Mouse (Mus musculus) layer of hippocampus, postnatal 36 days (tissue): ENCODE data around the gene Pfkm. TPM values are rescaled to one million over a fixed set of nuclear protein-coding genes. Genes with fewer than 3 reads are reported as not detected.

Experiments
- DNase-seq, 2 experiments: peaks; one replicate each; pipeline ENCODE4 v3.0.0; 2022
- total RNA-seq, 2 experiments: library from RNA; stranded (reverse); gene quantifications; 2 replicates each; pipeline ENCODE4 v1.2.3; 2021

The Pfkm gene
- total RNA-seq, 2 experiments from 2014 or later = 305 to 384 TPM

- DNase-seq = no peak
Observed at GRCm38 (mm10) chr15:98140809-98141208, 48.4 kb downstream of the Pfkm start.

GRCm38 (mm10) chr15:98142515-98142914 lies 50.1 kb downstream of the Pfkm start:
- DNase-seq = no peak

- no peak for DNase-seq
Observed at GRCm38 (mm10) chr15:98144861-98145507, 52.6 kb downstream of the Pfkm start.

- peak; percentile 90 to 93 for DNase-seq
Observed at GRCm38 (mm10) chr15:98145559-98146181, 53.3 kb downstream of the Pfkm start.

GRCm38 (mm10) chr15:98148356-98148755 lies 56.0 kb downstream of the Pfkm start:
- no peak for DNase-seq

- no peak for DNase-seq
Observed at GRCm38 (mm10) chr15:98149166-98149602, 56.8 kb downstream of the Pfkm start.

- no peak for DNase-seq
Observed at GRCm38 (mm10) chr15:98152916-98153315, 60.5 kb downstream of the Pfkm start.

- DNase-seq = no peak
Observed at GRCm38 (mm10) chr15:98153625-98154024, 61.2 kb downstream of the Pfkm start.

GRCm38 (mm10) chr15:98154146-98154545 lies 61.8 kb downstream of the Pfkm start:
- no peak for DNase-seq

- no peak for DNase-seq
Observed at GRCm38 (mm10) chr15:98154631-98155030, 62.2 kb downstream of the Pfkm start.

- DNase-seq = no peak
Observed at GRCm38 (mm10) chr15:98155272-98155671, 62.9 kb downstream of the Pfkm start.

GRCm38 (mm10) chr15:98155944-98156343 lies 63.6 kb downstream of the Pfkm start:
- DNase-seq = no peak

GRCm38 (mm10) chr15:98157253-98157652 lies 64.9 kb downstream of the Pfkm start:
- no peak for DNase-seq

- DNase-seq = no peak
Observed at GRCm38 (mm10) chr15:98161026-98161805, 68.8 kb downstream of the Pfkm start.

- DNase-seq = no peak
Observed at GRCm38 (mm10) chr15:98162561-98162960, 70.2 kb downstream of the Pfkm start.

- DNase-seq = no peak
Observed at GRCm38 (mm10) chr15:98165525-98165924, 73.1 kb downstream of the Pfkm start, which contains the start of gene Asb8. TSS of gene Asb8 (minus strand) at chr15:98165625.

- DNase-seq = no peak
Observed at GRCm38 (mm10) chr15:98166963-98167644, 74.7 kb downstream of the Pfkm start, which contains the start of gene Ccdc184. TSS of gene Ccdc184 (plus strand) at chr15:98167158.

- DNase-seq = peak; percentile 90 to 91
Observed at GRCm38 (mm10) chr15:98167645-98168621, 75.5 kb downstream of the Pfkm start.

- DNase-seq = peak in 1 of 2 experiments; percentile 13
Observed at GRCm38 (mm10) chr15:98168622-98169004, 76.2 kb downstream of the Pfkm start.

GRCm38 (mm10) chr15:98170365-98170764 lies 78.0 kb downstream of the Pfkm start:
- DNase-seq = peak; percentile 54 to 62

- no peak for DNase-seq
Observed at GRCm38 (mm10) chr15:98170917-98171316, 78.5 kb downstream of the Pfkm start.
